Mouse (Mus musculus) heart, postnatal 36 days (tissue): Measurements from ENCODE around the gene Cacng7. TPM values are rescaled to one million over a fixed set of nuclear protein-coding genes. Genes with fewer than 3 reads are reported as not detected.
"Not testable (repeated sequence)": the region's sequence is repeated elsewhere in the genome, so short reads cannot be mapped to it uniquely, and the experiment has no call there.

ENCODE experiments used
- DNase-seq, 2 experiments: peaks; one replicate each; pipeline ENCODE4 v3.0.0; 2021 to 2022
- intact Hi-C: fragments of 180-260 bp; cut with DNase I; formaldehyde crosslinking; loops from one replicate; pipeline ENCODE4 v1.15.1; 2025
- total RNA-seq, 2 experiments: library from RNA; stranded (reverse); gene quantifications; 2 replicates each; pipeline ENCODE4 v1.2.3; 2021

Gene Cacng7
- total RNA-seq = 1 to 10 TPM; 3.7 to 4.7 TPM

DNA sequence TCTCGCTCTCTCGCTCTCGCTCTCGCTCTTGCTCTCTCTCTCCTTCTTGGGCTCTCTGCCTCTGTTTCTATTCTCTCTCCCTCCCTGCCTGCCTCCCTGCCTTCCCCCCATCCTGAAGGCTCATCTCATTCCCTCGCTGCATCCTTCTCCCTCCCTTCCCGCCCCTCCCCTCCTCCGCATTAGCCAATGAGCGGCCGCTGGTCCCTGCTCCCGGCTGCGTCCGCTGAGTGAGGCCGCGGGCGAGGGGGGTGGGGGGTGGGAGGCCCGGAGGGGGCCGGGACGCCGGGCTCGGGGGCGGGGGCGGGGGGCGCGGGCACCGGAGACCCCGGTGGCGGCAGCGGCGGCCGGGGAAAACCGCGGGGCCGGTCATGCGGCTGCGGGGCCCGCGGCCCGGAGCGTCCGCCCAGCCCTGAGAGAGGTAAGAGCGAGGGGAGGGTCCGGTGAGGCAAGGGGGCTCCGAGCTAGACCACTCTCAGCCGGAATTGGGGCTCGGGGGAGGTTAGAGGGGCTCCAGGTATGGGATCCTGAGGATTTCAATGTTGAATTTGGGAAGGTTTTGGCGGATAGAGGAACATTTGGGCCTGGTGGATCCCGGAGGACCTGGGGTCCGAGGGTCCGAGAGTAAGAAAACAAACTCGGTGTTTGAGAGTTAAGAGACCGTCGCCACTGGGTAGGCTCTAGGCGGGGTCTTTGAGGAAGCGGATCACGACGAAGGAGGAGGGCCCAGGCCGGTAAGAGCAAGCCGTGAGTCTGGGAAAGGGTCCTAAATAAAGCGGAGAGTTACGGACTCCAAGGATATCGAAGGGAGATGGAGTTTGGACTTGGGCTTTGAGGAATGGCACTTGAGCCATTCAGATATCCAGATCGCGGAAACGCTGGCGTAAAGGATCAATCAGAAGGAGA, at the start of gene Cacng7:
Cacng7 (plus strand) TSS at position 337 of the 903 bp plus-strand sequence.
- peak; percentile 12 to 24 for DNase-seq
- intact Hi-C loops = no loop called here

DNA sequence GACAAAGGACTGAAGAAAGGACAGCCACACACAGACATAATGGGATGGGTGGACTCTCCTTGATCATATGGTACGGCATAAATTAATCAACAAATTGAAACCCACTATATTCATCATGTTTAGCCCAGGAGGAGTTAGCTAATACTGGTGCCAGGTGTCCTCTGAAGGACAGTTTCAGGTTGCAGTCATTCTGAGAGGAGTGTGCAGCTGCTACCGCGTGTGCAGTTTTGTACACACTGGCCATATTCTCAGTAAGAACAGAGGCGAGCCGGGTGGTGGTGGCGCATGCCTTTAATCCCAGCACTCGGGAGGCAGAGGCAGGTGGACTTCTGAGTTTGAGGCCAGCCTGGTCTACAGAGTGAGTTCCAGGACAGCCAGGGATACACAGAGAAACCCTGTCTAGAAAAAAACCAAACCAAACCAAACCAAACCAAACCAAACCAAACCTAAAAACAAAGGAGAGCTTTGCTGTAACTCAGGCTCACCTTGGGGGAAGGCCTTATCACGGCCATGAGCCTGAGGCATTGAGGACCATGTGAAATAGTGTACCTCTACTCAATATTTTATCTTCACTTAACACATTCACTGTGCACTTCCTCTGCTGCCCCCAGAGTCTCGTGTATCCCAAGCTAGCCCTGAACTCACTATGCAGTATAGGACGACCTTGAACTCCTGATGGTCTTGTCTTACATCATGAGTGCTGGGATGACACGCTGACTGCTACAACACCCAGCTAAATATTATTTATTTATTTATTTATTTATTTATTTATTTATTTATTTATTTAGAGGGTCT, 49.5 kb upstream of the Cacng7 start:
- no peak for DNase-seq
- intact Hi-C loops = no loop called here

GRCm38 (mm10) chr7:3284604-3285003, 48.2 kb upstream of the Cacng7 start:
- no peak for DNase-seq
- intact Hi-C loops = loop anchor here (5.0 kb wide), 1 partner anchor 1213 kb away; no protein-coding TSS in a partner anchor

GRCm38 (mm10) chr7:3286036-3286435, 46.7 kb upstream of the Cacng7 start:
- DNase-seq = no peak
- intact Hi-C loops = loop anchor here (5.0 kb wide), 1 partner anchor 1211 kb away; no protein-coding TSS in a partner anchor

DNA sequence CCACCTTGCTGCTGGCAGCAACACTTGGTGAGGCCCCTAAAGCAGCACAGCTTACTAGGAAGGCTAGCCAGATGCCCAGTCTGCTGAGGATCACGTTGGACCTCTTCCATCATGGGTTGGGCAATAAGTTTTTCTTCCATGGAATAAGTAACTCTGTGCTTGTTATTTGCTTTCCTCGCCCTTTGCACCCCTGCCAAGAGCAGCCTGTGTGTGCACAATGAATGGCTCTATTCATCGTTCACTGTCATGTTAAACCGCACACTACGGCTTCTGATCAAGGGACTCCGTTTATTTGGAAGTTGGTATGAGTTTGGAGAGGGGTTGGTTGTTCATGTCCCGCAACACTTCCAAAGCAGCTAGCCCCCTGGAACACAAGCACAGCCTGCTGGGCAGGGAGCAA, 45.6 kb upstream of the Cacng7 start:
- no peak for DNase-seq

GRCm38 (mm10) chr7:3288976-3289970, 43.5 kb upstream of the Cacng7 start, which contains the start of the genes Myadm and Prkcg:
TSS of gene Myadm (plus strand) at chr7:3289080.
TSS of gene Prkcg (plus strand) at chr7:3289179.
- intact Hi-C loops = loop anchor here (1.0 to 5.0 kb wide), 2 partner anchors 8 to 1208 kb away; no protein-coding TSS in a partner anchor
- DNase-seq = peak; percentile 85 to 87

More for the DNA sequence above, 45.6 kb upstream of the Cacng7 start:
- intact Hi-C loops = loop anchor here (5.0 kb wide), 1 partner anchor 1210 kb away; no protein-coding TSS in a partner anchor

GRCm38 (mm10) chr7:3290257-3291033, 42.3 kb upstream of the Cacng7 start:
- intact Hi-C loops = loop anchor here (1.0 kb wide), 1 partner anchor 15 kb away; no protein-coding TSS in a partner anchor
- peak; percentile 96 to 97 for DNase-seq

DNA sequence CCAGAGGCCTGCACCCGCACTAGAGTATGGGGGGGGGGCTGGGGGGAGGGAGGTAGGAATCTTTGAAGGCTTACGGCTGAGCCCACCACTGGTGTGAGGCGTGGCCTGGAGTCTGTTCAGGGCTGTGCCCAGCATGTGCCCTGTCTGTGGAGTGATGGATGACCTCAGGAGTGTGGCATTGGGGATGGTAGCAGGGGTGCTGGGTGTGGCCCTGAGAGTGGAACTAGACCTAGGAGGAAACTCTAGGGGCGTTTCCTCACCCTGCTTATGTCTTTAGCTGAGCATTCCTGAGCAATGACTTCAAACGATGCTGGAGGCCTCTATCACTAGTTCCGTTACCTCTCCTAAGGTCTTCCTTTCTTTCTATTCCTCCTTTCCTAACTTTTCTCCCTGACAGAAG, 41.6 kb upstream of the Cacng7 start:
- intact Hi-C loops = no loop called here
- peak; percentile 44 to 55 for DNase-seq

DNA sequence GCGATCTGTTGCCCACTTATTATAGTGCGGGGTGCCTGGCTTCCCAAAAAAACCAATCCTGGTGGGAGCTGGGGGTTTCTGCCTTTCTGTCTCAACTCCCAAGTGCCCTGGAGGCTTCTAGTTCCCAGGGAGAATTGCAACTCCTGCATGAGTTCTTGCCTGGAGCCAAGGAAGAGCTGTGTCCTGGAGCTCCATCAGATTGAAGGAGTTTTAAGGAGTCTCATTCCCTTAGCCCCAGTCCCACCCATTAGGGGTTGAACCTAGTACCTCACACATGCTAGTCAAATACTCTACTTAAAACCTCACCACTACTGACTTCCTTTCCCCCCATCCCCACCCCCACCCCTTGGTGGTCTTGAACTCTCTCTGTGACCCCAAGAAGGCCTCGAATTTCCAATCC, 41.0 kb upstream of the Cacng7 start:
- intact Hi-C loops = no loop called here
- DNase-seq = no peak

- intact Hi-C loops, DNase-seq: not testable (repeated sequence)
Observed at GRCm38 (mm10) chr7:3292271-3292670, 40.5 kb upstream of the Cacng7 start.

DNA sequence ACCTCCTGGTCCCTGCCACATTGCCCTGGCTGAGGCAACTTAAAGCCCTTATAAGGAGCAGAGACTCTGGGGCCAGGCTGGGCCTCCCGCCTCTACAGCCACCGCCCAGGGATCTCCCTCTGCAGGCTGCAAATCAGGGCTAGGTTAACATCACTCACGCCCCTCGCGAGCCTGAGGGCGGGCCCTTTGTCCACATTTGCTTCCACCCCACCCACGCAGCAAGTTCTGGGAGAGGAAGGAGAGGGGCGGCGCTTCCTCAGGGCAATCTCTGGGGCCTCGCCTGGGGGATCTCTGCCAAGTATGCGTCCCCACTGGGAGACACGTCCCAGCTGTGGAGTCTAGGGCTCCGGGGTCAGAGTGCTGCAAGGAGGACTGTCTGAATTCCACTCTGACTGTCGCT, 40.0 kb upstream of the Cacng7 start:
- intact Hi-C loops = no loop called here

GRCm38 (mm10) chr7:3294794-3295193, 38.0 kb upstream of the Cacng7 start:
- intact Hi-C loops = no loop called here
- no peak for DNase-seq

More for the DNA sequence above, 40.0 kb upstream of the Cacng7 start:
- DNase-seq = peak; percentile 94

- DNase-seq = no peak
- intact Hi-C loops = no loop called here
Observed at GRCm38 (mm10) chr7:3295321-3296110, 37.2 kb upstream of the Cacng7 start.

DNA sequence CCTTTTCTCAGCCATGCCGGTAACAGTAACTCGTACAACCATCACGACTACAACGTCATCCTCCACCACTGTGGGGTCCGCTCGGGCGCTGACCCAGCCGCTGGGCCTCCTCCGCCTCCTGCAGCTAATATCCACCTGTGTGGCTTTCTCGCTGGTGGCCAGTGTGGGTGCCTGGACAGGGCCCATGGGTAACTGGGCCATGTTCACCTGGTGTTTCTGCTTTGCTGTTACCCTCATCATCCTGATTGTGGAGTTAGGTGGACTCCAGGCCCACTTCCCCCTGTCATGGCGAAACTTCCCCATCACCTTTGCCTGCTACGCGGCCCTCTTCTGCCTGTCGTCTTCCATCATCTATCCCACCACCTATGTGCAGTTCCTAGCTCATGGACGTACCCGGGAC, 36.0 kb upstream of the Cacng7 start:
- no peak for DNase-seq
- intact Hi-C loops = no loop called here

DNA sequence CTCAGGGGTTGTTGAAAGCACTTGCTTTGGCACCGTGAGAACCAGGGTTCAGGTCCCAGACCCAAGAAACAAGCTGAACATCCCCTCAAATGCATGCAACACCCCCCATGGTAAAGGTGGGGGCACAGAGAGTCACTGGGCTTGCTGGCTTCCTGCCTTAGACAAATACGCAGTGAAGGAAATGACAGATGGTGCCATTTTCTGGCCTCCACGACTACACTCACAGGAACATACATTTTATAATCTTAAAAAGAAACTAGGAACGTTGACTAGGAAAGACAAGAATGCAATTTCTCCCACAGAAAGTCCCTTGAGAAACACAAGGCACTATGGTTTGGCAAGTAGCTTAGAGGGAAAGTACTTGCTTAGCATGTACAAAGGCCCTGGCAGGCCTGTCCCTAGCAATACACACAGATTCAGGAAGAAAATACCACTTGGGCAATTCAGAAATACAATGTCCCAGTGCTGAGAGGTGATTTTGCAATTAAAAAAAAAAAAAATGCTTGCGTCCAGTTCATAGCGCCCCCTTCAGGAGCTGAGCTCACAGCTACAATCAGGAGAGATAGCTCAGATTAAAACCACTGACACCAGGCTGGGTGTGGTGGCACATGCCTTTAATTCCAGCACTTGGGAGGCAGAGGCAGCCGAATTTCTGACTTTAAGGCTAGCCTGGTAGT, 32.7 kb upstream of the Cacng7 start:
- intact Hi-C loops = loop anchor here (2.0 to 5.0 kb wide), 3 partner anchors 19 to 78 kb away; no protein-coding TSS in a partner anchor
- DNase-seq = peak in 1 of 2 experiments; percentile 29

DNA sequence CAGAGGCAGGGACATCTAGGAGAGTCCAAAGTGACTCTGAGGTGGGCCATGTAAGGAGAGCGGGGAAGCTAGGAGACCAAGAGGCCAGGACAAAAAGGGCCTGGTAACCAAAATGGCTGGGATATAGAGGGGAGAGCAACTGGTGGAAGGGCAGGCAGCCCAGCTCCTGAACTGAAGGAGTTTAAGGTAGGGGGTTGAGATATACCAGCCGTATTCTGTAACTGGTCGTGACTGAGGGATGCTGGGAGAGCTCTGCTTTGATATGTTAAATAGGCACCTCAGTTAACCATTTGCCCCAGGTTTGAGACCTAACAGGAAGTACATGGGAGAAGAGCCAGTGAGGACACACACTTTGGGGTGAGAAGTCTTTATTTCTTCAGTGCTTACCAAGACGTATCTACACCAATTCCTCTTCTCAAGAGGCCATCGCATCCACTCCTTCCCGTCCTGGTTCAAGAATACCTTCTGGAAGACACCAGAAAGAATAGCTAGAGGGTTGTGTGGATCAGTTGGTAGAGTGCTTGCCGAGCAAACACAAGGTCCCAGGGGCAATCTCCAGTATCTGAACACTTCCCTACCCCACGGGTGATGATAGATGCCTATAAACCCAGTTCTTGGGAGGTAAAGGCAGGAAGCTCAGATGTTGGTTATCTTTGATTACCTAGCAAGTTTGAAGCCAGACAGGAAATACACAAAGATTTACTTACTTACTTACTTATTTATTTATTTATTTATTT, 31.7 kb upstream of the Cacng7 start:
- intact Hi-C loops = loop anchor here (2.0 to 5.0 kb wide), 3 partner anchors 20 to 79 kb away; no protein-coding TSS in a partner anchor

More for the DNA sequence above, 31.7 kb upstream of the Cacng7 start:
- no peak for DNase-seq
